Mouse (Mus musculus): ENCODE results near the gene Pdlim5. TPM values are rescaled to one million over a fixed set of nuclear protein-coding genes. Genes with fewer than 3 reads are reported as not detected.
"Not testable (repeated sequence)": the region's sequence is repeated elsewhere in the genome, so short reads cannot be mapped to it uniquely, and the experiment has no call there.

Pdlim5 gene
- total RNA-seq, 2 experiments from 2014 or later: 452 to 543 TPM

DNA sequence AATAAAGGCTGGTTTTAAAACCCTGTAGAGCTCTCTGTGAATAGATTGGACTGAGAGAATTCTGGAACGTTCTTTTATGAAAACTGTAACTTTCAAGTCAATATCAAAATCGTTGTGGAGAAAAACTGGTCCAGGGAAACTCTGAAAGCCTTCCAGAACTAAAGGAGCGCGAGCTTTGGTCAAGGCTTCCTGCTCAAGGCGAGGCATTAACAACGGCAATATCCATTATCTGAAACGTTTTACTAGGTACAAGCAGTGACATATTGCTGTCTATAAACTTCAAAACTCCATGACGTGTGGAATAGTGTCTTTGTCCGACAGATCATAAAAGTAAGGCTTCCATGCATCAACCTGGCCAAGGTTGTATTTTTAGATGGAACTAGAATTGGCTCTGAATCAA is 175.6 kb downstream of the Pdlim5 start:
- intact Hi-C loops (cut with DNase I; ENCODE audit: low total_unique reads): no loop called here
- no peak for DNase-seq

DNA sequence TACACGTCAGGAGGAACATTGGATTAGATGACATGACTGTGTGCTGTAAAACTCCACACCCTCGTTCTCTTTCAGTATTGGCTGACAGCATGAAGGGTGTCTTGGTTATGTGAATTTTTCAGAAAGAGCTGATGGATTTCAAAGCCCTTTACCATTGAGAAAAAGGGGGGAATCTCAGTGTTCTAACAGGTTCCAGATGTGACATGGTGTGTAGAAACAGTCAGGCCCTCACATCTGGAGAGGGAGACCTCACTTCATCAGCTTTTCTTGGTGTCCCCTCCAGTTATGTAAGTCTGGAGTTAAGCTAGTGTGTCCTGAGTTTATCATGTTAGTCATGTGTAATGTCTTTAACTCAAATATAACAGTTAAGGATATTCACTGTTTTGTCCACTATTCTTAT is 182.7 kb downstream of the Pdlim5 start:
- intact Hi-C loops (cut with DNase I; ENCODE audit: low total_unique reads): no loop called here
- no peak for DNase-seq

- intact Hi-C loops (cut with DNase I; ENCODE audit: low total_unique reads): no loop called here
- DNase-seq: no peak
These were observed 183.3 kb downstream of the Pdlim5 start for GRCm38 (mm10) chr3:142212186-142212585.

DNA sequence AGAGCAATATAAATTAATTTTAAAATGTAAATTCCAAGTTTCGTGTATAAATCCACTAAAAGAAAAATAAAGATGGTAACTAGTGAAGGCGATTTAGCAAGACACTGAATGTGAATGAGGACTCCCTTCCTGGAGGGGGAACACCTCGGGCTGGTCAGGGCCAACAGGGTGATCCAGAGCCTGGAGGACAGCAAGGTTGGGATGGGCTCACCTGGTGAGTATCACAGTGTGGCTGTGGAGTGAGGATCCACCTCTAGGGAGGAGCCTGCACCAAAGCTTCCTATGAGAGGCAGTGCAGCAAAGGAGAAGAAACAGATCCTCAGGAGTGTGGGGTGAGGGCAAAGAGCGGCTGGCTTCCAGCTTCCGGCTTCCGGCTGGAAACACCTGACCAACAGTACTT is 185.5 kb downstream of the Pdlim5 start:
- intact Hi-C loops (cut with DNase I; ENCODE audit: low total_unique reads): no loop called here

GRCm38 (mm10) chr3:142209057-142209456 is 186.4 kb downstream of the Pdlim5 start:
- DNase-seq: no peak
- intact Hi-C loops (cut with DNase I; ENCODE audit: low total_unique reads): no loop called here

More for the DNA sequence above, 185.5 kb downstream of the Pdlim5 start:
- DNase-seq: no peak

DNA sequence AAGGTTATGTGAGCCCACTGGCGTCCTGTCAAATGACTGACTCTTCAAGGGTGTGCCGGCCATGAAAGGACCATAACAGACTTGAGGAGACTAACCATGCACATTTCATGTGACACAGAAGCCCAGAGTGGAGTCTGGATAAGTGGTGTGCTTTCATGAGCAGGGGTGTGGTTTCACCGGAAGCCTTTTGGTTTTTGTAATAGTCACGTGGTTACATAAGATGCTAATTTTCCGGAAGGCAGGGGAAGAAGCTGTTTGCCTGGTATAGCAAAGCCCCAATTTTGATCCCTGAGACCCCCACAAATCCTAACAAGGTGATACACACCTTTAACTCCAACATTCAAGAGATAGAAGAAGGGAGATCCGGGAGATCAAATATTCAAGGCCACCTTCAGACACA is 188.0 kb downstream of the Pdlim5 start:
- DNase-seq: no peak
- intact Hi-C loops (cut with DNase I; ENCODE audit: low total_unique reads): no loop called here

GRCm38 (mm10) chr3:142206316-142206715 is 189.2 kb downstream of the Pdlim5 start:
- DNase-seq: no peak
- intact Hi-C loops (cut with DNase I; ENCODE audit: low total_unique reads): no loop called here

DNA sequence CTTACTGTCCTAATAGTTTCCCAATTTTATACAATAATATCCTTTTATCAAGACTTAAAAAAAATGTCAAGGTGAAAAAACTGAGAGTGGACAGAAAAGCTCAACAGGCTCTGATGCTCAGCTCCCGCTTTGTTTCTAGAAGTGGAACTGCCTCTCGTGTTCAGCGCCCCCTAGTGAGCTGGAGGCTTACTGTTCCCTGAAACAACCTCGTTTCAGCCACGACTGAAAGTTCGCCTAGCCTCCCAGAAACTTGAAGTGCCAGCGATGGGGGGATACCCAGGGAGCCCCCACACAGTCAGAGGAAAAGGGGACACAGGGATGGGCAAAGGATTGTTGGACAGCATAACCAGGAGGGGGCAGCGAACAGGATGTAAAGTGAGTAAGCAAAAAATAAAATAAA is 199.4 kb downstream of the Pdlim5 start:
- no peak for DNase-seq
- intact Hi-C loops (cut with DNase I; ENCODE audit: low total_unique reads): no loop called here

- DNase-seq; intact Hi-C loops (cut with DNase I; ENCODE audit: low total_unique reads): not testable (repeated sequence)
These were observed 203.9 kb downstream of the Pdlim5 start for GRCm38 (mm10) chr3:142191627-142192026.

Other genes starting within 250 kb of the Pdlim5 start
- gene Bmpr1b, start 226.3 kb downstream of the Pdlim5 start, total RNA-seq (2021): 1 to 10 TPM; 3.1 to 3.6 TPM
- 1 to 10 TPM; 2.2 to 2.3 TPM for gene Gbp5, start 98.3 kb upstream of the Pdlim5 start, total RNA-seq (2021)
- 1 to 10 TPM; 5.7 to 6.3 TPM for gene Gbp7, start 134.6 kb upstream of the Pdlim5 start, total RNA-seq (2021)
- gene Gbp3, start 164.3 kb upstream of the Pdlim5 start, total RNA-seq (2021): 1 to 10 TPM; 5.2 to 7.6 TPM
- gene Gbp2b, start 199.2 kb upstream of the Pdlim5 start, total RNA-seq (2021): under 1 TPM in 1 of 2 experiments, not detected in 1; 0.11 TPM
- gene Gbp2, start 224.9 kb upstream of the Pdlim5 start, total RNA-seq (2021): 1 to 10 TPM; 3.6 to 4.0 TPM